Mouse (Mus musculus) liver, adult 2 months (tissue): ENCODE measurements at regions not wholly inside any gene's neighbourhood (a gene's known extent, or its start where the extent isn't known, plus 50 kb on each side); places are given as distances from the start of the nearest gene placed in this dataset.

Experiments used
- CTCF ChIP-seq: fragments of 200-500 bp; IDR thresholded peaks from 2 replicates; pipeline ENCODE4 v1.5.1; 2011; ENCODE audit warnings: low read depth, low read length, control low read depth
- POLR2A ChIP-seq: fragments of 200-500 bp; IDR thresholded peaks from 2 replicates; pipeline ENCODE4 v1.6.1; 2011; ENCODE audit warnings: low read length, control low read depth; ENCODE audit not compliant: insufficient read depth; ENCODE audit errors: extremely low read depth

- TF ChIP-seq POLR2A, result no peak
- TF ChIP-seq CTCF, result 0 out of 2 replicates have a peak, but pooled peaks have one; percentile 9
Measured at GRCm38 (mm10) chr12:109749711-109750243, 149.6 kb upstream of the Rtl1 start.
